Mouse (Mus musculus) testis, adult 2 months (tissue): Measurements from ENCODE around the gene 9130230L23Rik.

ENCODE experiments used
- CTCF ChIP-seq: fragments of 200-500 bp; IDR thresholded peaks from 2 replicates; pipeline ENCODE4 v1.5.1; 2012; ENCODE audit warnings: low read depth, mild to moderate bottlenecking, inconsistent platforms, low read length, moderate library complexity; ENCODE audit not compliant: control insufficient read depth, insufficient read depth, insufficient replicate concordance
- POLR2A ChIP-seq: fragments of 200-500 bp; IDR thresholded peaks from 2 replicates; pipeline ENCODE4 v1.6.1; 2012; ENCODE audit warnings: low read depth, mild to moderate bottlenecking, inconsistent platforms, low read length, moderate library complexity; ENCODE audit not compliant: control insufficient read depth

DNA sequence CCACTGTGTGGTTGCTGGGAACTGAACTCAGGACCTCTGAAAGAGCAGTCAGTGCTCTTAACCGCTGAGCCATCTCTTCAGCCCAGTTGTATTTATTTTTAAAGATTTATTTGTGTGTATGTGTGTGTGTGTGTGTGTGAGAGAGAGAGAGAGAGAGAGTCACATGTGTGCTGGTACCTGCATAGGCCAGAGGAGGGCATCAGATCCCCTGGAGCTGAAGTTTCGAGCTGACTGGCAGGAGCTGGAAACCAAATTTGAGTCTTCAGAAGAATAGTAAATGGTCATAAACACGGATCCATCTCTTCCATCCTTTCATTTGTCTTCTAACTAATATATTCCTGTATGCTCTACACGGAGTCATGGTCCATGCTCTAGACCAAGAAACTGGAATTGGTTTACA is 70.8 kb downstream of the 9130230L23Rik start:
- TF ChIP-seq POLR2A, result no peak
- no peak for TF ChIP-seq CTCF
